Mouse (Mus musculus): Measurements from ENCODE around the gene Wnk4.

GRCm38 (mm10) chr11:101276319-101277070 lies 16.1 kb downstream of the Wnk4 start:
- TF ChIP-seq CTCF (IDR thresholded peaks at IDR 0.05; ENCODE audit: low read depth) (no peak), EP300 (IDR thresholded peaks at IDR 0.05; ENCODE audit: low read depth) (no peak)

Data from liver, embryonic 14.5 days (tissue).